Mouse (Mus musculus) G1E-ER4 (cell line): Measurements from ENCODE around the gene Tbc1d24. TPM values are rescaled to one million over a fixed set of nuclear protein-coding genes. Genes with fewer than 3 reads are reported as not detected.

Experiments
- GATA1 ChIP-seq: IDR thresholded peaks from one replicate; pipeline ENCODE4 v1.8.0; 2012; ENCODE audit warnings: low read length, inconsistent platforms
- polyA plus RNA-seq: library from polyadenylated mRNA; stranded (reverse); fragments of >175 nt; gene quantifications from 2 replicates; pipeline ENCODE4 v1.2.3, GENCODE M21; 2012

The Tbc1d24 gene
- polyA plus RNA-seq, 1 experiment, result 14.4 TPM

DNA sequence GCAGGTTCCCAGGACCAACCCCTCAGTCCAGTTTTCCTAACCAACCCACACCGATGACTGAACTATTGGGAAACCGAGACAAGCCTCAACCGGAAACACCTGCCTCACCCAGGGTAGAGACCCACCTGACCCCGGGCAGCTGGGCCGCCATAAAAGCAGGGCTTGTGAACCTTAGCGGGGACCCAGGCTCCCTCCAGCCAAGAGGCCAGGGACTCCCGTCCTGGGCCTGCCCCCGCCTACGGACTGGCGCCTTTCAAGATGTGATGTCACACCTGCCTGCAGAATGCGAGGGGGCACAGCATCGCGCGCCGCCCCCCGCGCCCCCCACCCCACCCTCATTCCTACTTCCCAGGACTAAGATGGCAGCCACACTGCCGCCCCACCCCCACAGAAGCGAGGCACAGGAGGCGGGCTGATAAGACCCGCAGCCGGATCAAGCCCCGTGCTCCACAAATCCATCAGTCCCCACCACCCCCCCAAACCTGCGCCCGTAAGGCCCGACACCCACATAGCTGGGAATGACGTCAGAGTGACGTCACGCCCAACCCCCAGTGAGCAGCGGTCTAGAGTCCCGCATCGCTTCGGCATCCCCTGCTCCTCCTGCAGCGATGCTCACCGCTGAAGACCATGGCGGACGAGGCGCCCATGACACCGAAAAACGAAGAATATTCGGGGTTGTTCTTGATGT, 36.6 kb downstream of the Tbc1d24 start:
- TF ChIP-seq GATA1, result no peak

DNA sequence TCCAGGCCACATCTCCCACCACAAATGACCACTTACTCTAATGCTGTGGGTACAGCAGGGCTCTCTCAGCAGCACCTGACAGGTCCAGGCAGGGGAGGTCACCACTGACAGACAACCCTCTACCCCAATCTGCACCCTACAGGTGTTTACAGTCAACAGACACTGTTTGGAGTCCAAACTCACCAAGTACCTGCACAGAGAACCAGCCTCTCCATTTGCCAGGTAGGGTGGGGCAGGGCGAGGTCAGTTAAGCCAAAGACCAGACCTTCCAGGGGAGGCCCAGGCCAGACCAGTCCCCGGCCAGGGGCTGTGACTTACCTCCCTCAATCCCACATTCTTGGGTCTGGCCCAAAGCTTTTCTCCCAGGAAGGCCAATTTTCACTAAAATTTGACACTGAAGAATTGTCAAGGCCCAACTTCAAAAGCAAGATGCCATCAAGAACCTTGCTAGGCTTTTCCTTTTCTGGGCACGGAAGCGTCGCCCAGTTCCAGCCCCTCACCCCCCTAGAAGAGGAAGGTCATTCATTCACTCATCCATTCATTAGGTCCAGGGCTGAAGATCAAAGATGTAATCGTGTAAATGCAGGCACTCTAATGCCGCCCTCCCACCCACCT, 37.4 kb downstream of the Tbc1d24 start:
- TF ChIP-seq GATA1, result no peak

DNA sequence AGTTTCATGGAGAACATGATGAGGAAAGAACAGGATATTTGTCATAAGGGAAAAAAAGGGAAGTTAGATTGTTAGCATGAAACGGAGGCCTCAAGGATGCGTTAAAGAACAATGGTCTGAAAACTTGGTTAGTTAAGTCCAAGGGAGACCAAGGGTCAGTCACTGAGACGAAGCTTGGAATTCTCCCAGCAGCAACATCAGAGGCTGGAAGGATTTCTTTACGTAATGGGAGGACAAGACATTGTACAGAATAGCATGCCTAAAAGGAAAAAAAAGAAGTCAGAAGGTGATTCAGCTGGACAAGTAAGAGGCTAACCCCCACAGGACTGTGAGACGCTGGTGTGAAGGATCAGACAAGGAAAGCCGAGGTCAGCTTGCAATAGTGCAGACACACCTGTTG, 38.2 kb downstream of the Tbc1d24 start:
- no peak for TF ChIP-seq GATA1

DNA sequence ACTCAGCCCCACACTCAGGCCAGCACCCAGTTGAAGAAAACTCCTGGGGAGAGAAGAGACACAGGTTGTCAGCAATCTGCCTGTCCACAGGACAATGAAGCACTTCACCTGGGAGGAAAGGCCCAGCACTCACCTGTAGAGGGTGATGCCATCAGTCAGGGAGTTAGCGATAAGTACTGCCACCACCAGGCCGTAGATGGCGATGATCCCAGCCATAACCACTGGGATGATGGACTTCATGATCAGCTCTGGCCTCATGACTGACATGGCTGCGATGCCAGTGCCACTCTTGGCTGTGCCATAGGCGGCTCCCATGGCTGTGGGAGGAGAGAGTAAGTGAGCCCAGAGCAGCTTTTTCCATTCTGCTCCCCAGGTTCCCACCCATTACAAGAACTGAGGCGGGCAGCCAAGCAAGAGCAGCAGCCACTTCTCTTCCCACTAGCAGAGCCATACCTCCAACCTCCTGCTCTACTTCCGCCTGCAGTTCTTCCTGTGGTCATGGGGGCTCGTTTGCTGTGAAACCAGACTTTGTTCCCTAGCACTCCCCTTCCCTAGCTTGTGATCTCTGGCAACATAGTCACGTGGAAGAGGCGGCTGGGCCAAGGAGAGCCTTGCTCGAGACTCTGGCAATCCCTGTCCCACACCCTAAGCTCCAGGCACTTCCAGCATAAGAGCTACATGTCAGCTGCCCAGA, 40.6 kb downstream of the Tbc1d24 start:
- TF ChIP-seq GATA1, result no peak

DNA sequence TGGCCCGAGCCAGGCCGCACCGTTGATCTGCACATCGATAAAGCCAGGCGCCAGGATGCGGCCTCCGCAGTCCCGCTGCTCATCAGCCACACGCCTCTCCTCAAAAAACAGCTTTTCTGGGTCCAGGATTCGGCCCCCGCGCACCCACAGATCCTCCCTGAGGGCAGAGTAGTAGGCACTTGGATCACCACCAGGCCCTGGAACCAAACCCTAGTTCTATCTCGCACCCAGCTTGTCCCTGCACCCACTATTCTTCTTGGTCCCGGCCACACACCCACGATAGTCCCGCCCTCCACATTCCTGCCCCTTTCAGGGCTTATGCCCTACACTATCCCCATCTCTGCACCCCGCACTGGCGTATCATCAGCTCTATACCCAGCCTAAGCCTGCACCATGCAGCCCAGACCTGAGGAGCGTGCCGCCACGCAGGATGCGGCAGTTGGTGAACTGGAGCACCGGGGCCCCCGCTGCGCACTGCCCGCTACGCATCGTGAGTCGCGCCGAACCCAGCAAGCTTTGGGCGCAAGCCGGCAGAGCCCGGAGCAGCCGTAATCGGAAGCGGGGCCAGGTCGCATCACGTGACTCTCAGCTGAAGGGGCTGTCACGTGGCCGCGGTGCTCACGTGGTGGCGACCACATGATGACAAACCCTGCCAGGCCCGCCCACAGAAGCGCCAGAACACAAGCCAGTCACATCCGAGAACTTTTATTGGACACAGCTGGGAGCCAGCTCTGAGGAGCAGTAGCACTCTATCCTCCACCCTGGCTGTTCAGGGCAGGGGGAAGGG, 42.0 kb downstream of the Tbc1d24 start, which contains the start of gene Amdhd2:
Gene Amdhd2, minus strand, starts transcription at position 591 of the 787 bp plus-strand sequence.
- TF ChIP-seq GATA1, result no peak

DNA sequence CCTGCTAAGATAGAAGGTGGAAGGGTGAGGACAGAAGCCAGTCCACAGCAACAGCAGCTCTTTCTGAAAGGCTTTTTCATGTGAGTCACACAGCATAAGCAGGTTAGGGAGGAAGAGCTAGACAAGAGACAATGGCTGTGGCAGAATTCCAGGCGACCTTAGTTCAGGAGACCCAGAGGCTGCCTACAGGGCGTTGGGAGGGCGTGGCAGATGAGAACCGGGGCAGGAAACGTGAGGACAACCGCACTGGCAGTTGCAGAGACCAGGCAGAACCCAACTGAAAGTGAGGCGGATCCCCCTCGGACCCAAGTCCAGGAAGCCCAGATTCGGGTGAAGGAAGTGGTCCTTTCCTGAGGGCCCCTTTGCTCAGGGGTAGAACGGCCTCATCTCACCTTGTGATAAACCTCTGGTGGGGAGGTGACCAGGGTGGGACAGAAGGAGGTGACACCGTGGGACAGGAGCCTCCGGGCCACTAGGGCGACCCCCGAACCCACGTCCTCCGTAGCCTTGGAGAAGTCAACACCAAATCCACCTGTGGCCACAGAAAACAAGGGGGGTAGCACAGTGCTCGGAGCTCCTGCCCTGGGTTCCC, 42.7 kb downstream of the Tbc1d24 start:
- TF ChIP-seq GATA1, result no peak

DNA sequence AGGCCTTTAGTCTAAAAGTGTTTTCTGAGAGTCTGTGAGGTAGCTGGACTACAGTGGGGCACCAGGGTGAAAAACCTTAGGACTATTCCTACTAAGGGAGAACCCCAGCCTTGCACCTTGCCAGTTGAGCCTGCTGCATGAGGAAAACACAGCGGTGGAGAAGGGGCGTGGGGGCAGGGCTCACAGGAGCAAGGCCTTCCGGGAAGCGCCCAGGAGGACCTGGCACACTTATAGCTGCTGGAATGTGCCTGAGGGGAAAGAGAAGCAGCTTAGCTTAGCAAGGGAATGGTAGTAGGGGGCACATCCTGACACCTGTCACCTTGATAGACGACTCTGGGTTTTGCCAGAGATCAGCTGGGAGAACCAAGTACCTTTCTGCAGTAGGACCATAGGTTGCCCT, 43.9 kb downstream of the Tbc1d24 start:
- no peak for TF ChIP-seq GATA1

DNA sequence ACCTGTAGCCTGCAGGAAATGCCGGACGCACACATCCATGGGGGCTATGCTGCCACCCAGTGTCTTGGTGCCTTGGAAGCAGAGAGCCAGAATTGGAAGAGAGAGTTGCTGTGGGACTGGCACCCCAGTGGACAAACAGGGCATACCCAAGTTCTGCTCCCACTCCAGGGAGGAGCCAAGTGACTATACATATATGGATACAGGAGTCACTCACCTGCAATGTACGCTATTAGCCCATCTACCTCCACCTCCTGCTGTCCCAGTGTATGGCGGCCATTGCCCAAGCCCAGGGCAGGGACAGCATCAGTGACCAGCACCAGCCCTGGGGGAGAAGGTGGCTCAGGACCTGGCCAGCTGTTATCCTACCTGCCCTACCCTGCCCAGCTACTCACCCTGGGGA, 47.8 kb downstream of the Tbc1d24 start:
- TF ChIP-seq GATA1, result no peak

DNA sequence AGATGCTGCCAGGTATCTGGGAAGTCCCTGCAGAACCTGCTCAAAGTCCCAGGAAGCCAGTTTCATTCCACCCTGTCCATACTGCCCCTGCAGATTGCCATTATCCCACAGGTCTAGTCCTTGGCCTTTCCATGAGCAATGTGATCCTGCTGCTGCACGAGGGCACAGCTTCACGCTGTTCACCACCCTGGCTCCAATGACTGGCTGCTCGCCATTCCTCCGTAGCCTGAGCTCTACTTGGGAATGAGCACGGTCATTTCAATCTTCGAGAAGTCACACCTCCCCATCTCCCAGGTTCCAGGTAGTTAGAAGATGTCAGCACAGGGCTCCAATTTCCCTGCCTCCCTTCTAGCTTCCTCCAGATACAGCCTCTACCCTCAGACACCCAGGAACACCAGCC, 48.2 kb downstream of the Tbc1d24 start:
- TF ChIP-seq GATA1, result no peak

DNA sequence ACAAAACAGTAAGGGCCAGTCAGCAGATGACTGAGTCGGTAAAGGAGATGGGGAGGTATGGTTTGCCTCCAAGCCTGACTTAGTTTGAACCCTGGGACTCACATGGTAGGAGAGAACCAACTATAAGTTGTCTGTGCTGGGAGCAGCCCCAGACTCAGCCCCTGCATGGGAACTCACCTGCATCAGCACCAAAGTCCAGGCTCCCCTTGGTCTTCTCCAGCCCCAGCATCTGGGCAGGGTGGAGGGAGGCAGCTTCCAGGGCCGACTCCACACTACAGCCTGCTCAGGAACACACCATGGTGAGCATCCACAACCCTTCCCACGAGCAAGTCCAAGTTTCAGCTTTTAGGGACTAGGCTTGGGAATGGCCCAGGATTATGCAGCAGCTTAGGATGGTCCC, 49.0 kb downstream of the Tbc1d24 start:
- no peak for TF ChIP-seq GATA1

DNA sequence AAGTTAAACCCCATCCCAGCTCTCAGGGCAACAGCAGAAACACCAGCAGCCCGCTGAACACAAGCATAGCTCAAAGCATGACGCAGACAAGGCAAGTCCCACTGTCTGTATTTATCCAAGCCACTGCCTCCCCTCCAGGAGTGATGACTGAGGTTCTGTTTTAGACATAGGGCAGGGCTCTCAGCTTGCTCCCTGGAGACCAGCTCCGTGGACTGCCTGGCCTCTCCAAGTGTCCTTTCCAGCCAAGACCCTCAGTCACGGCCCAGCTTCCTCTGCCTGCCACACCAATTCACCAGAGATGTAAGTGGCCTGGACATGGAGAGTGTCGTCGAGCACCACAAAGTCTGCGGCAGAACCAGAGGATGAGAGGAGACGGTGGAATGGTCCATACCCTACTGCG, 49.6 kb downstream of the Tbc1d24 start:
- no peak for TF ChIP-seq GATA1

DNA sequence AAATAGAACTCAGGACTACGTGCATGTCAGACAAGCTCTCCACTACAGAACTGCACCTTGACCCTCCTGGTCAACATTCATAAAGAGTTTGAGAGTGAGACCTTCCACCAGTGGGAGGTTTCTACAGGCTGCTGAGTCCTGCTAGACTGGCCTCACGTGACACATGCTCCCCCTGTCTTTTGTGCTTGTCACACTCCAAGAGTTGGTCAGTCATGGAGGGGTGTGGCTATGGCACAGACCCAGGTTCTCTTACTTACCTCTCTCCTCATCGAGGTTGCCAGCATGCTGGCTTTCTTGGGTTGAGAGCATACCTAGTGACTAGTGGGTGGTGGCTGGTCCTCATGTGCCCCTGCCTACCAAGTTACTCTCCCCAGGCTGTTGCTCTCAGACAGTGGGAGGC, 50.9 kb downstream of the Tbc1d24 start:
- no peak for TF ChIP-seq GATA1

DNA sequence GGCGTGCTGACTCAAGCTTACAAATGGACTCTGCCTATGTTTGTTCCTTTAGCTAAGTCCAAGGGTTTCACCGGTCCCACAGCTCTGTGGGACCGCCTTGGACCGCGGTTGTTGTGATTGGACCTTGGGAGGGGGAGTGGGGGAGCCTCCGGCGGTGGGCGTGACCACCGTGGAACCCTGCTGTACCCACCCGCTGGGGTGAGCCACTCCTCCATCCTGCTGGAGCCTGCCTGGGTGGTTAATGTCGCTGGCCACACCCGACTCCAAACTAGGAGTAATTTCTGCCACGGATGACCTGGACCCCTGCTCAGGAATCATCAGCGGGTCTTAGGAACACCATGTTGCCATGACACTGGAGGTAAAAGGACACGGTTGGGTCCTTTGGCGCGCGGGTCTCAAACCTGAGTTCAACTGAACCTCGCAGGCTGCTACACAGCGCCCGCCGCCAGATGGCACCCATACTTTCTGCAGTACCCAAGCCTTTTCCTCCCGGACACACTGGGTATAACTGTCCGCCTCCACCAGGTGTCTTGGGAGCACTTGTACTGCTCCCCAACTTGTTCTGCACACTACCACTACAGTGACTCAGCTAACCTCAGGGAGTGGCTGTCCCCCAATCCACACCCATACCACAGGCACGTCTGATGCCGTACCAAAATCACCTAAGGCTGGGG, 53.3 kb downstream of the Tbc1d24 start:
- TF ChIP-seq GATA1, result no peak

DNA sequence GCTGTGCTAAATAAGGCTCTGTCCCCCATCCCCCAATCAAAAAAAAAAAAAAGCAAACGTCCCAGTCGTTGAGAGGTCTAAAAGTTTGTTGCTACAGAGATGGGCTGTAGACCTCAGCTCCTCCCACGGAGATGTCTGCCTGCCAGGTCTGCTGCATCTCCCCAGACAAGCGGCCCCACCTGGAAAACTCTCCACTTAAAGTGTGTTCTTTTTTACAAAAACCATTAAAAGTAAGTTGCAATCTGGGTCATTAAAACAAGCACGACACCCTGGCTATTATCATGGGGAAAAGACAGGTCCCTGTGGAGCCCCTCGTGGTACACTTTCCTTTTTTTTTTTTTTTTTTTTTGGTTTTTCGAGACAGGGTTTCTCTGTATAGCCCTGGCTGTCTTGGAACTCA, 54.0 kb downstream of the Tbc1d24 start:
- no peak for TF ChIP-seq GATA1

DNA sequence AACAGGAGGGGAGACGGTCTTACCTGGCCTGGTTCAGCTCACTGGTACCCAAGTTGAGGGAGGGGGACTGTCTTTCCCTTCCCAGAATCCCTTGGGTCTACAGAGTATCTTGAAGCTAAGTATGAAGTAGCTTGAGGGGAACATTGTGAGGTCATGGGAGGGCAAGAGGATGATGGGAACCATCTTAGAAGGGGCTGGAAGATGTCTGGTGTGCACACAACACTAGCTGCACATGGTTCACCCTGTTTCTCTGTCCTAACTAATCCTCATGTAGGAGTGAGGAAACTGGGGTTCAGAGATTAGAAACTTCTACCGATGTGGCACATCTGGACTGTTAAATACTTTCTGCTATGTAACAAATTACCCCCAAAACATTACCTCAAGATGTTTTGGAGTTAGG, 54.5 kb downstream of the Tbc1d24 start, which contains the start of gene Pdpk1:
Gene Pdpk1, minus strand, starts transcription at position 101 of the 400 bp plus-strand sequence.
- TF ChIP-seq GATA1, result no peak
